Mouse (Mus musculus): ENCODE data around the gene Ckb.
A peak's percentile ranks its signal among the peaks of the same experiment; 100 is the strongest.

The Ckb gene

GRCm38 (mm10) chr12:111692899-111693298 is 20.8 kb upstream of the Ckb start:
- DNase-seq (ENCODE audit: low spot score in 2 of 2): no peak

- no peak for DNase-seq (ENCODE audit: low spot score in 2 of 2)
These were observed 19.3 kb upstream of the Ckb start for GRCm38 (mm10) chr12:111691346-111691872.

DNA sequence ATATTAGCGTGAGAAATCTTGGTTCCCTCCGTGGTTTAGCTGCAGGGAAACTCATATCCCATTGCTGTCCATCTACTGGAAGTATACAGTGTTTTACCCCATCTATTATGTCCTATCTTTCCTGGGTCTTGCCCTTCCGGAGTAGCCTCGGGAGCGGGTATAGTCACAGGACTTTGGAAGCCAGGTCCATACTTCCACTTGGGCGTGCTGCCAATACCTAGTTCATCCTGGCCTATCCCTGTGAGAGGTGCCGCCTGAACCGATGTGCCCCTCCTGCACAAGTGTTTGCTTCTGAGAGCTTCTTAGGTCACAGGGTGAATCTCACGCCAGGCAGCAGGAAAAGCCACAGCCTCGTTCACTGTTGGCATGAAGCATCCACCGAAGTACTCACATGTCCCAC is 17.3 kb upstream of the Ckb start:
- no peak for DNase-seq (ENCODE audit: low spot score in 2 of 2)

DNA sequence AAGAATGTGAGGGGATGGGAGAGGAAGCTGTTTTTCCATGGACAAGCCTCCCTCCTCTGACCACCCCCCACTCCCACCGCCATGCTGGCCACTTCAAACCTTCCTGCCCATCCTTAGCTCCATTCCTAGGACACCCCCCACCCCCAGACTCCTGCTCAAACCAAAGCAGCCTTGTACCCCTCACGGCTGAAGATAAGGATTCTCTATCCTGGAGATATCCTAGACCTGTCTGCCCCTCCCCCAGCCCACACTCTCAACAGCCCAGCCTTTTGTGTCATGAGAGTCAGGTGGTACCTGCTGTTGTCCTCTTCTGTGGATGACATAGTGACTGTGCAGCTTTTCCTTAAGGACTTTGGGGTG is 15.9 kb upstream of the Ckb start:
- no peak for DNase-seq (ENCODE audit: low spot score in 2 of 2)

DNA sequence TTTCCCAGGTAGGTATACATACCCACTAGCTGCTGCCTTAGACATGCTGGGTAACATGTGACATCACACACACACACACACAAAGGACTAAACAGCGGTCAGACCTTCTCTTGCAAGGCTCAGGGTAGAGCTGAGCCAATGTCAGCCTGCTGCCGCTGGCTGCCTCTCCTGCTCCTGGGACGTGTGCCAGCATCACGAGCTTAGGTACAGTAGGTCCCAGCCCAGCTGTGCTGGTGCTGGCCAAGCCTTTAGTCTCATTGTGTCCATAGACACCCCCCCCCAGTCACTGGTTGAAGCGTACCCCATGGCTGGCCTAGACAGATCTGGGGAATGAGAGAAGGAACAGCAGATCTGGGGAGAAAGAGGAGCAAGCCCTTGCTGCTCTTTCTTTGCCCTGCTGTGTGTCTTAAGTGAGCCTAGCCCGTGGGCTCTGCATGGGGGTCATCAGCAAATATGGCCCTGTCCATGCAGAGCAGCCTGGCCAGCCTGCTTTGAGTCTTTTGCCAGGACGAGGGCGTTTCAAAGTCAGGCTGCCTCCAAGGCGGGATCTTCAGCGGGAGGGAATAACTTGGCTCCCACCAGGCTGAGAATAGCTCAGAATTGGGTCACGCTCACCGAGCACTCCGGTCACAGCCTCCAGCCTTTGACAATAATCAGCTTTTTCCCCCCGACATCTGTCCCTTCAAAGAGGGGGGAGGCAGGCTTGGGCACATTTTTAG is 15.4 kb upstream of the Ckb start:
- DNase-seq (ENCODE audit: low spot score in 2 of 2): peak in 1 of 2 experiments; percentile 53

- no peak for DNase-seq (ENCODE audit: low spot score in 2 of 2)
These were observed 14.3 kb upstream of the Ckb start for GRCm38 (mm10) chr12:111686390-111686789.

- no peak for DNase-seq (ENCODE audit: low spot score in 2 of 2)
These were observed 10.7 kb upstream of the Ckb start for GRCm38 (mm10) chr12:111682806-111683205.

GRCm38 (mm10) chr12:111682003-111682402 is 9.9 kb upstream of the Ckb start:
- DNase-seq (ENCODE audit: low spot score in 2 of 2): no peak

GRCm38 (mm10) chr12:111681305-111681704 is 9.2 kb upstream of the Ckb start:
- DNase-seq (ENCODE audit: low spot score in 2 of 2): no peak

- DNase-seq (ENCODE audit: low spot score in 2 of 2): no peak
These were observed 8.5 kb upstream of the Ckb start for GRCm38 (mm10) chr12:111680661-111681060.

GRCm38 (mm10) chr12:111678997-111679396 is 6.9 kb upstream of the Ckb start:
- DNase-seq (ENCODE audit: low spot score in 2 of 2): no peak

GRCm38 (mm10) chr12:111678670-111678933 is 6.5 kb upstream of the Ckb start:
- no peak for DNase-seq (ENCODE audit: low spot score in 2 of 2)

GRCm38 (mm10) chr12:111677882-111678669 is 5.9 kb upstream of the Ckb start, which contains the start of gene Trmt61a:
TSS of gene Trmt61a (plus strand) at chr12:111678105.
- peak; percentile 82 to 83 for DNase-seq (ENCODE audit: low spot score in 2 of 2)

GRCm38 (mm10) chr12:111677421-111677820 is 5.3 kb upstream of the Ckb start:
- DNase-seq (ENCODE audit: low spot score in 2 of 2): peak in 1 of 2 experiments; percentile 36

- DNase-seq (ENCODE audit: low spot score in 2 of 2): no peak
These were observed 3.9 kb upstream of the Ckb start for GRCm38 (mm10) chr12:111675797-111676580.

DNA sequence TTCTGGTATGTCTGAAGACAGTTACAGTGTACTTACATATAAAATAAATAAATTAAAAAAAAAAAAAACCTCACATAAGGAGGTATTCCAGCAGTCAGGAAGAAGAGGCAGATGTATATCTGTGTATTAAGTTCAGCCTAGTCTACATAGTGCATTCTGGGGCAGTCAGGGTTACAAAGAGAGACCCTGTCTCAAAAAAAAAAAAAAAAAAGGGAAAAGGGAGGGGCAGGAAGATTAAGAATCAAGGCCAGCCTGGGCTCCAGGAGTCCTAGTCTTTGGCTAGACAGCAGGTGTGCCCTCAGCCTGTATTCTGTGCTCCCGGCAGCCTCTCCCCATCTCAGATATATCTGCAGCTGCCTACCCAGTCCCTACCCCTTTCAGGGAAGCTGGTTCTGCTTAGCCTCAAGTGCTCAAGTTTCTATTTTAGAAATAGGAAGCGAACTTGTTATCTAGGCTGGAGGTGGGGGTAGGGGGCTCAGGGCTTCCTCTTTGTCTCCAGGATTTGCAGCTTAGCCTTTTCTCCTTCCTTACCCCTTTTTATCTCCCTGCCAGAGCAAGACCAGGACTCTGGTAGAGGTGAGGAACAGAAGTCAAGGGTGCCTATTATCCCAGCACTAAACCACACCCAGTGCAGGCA is 2.8 kb upstream of the Ckb start:
- no peak for DNase-seq (ENCODE audit: low spot score in 2 of 2)

DNA sequence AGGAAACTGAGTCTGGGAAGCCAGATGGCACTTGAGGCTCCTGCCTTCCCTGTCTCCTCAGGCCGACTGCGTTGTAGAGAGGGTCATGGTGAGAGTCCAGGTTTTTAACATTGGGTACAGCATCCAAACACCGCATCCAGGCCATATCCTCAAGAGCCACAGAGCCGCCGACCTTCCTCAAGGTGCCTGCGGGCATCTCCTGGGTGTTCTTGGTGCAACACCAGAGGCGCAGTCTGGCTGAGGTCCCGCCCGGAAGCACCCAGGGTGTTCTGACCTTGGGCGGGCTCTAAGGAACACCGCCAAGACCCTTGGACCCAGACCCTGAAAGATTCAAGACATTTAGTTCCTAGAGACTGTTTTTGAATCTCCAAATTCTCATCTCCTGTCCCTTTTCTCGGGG is 443 bp upstream of the Ckb start:
- peak in 1 of 2 experiments; percentile 37 for DNase-seq (ENCODE audit: low spot score in 2 of 2)

DNA sequence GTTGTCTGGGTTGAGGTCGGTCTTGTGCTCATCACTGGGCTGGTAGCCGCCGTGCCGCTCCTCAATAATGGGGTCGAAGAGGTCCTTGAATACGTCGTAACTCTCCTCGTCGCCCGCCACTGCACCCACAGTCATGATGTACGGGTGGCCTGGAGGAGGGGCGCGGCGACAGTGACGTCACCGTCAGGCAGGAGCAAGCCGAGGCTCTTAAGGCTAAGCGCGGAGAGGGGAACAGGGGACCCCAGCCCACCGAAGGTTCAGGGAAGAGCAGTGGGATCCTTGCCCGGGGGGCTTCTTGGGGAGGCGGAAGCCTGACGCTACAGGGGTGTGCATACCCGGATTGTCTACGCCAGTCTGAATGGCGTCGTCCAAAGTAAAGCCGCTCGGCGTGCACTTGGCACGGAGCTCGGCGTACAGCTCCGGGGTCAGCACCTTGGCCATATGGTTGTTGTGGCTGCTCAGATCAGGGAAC is 671 bp downstream of the Ckb start:
- peak in 1 of 2 experiments; percentile 29 for DNase-seq (ENCODE audit: low spot score in 2 of 2)

DNA sequence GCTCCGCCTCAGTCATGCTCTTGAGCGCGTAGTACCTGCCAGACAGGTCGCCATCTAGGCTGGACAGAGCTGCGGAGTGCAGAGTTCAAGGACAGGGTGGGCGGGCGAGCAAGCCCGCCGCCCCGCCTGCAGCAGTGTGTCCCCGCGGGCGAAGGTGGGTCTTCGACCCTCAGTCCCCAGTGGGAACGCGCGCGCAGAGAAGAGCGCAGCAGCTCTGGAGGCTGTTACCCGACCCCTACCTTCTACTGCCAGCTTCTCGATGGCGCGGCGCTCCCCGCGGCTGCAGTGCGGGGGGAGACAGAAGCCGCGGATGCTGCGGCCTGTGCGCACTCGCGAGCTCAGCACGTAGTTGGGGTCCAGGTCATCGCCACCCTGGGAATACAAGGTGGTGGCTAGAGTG is 1.2 kb downstream of the Ckb start:
- no peak for DNase-seq (ENCODE audit: low spot score in 2 of 2)

DNA sequence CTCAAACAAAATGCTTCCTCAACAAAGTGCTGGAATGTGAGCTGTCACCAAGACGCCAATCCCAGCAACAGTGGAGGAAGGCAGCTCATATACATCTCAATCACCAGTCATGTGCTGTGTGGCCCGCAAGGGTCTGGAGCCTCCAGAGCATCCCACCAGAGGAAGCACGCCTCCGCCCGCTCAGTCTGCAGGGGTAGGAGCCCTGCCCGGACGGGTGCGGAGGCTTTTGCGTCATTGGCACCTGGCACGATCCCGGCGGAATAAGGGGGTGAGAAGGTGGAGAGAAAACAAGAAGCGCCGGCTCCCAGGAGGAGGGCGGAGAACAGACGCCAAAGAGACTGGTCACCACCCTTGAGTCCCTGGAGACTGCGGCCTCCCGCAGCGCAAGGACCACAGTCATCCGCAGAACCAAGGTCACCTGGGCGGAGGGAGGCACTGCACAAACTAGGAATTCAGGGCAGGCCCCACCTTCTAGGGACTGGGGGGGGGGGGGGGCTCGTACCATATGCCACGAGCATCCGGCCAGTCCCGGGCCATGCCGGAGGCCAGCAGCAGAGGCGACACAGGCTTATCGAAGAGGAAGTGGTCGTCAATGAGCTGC is 1.7 kb downstream of the Ckb start:
- no peak for DNase-seq (ENCODE audit: low spot score in 2 of 2)

DNA sequence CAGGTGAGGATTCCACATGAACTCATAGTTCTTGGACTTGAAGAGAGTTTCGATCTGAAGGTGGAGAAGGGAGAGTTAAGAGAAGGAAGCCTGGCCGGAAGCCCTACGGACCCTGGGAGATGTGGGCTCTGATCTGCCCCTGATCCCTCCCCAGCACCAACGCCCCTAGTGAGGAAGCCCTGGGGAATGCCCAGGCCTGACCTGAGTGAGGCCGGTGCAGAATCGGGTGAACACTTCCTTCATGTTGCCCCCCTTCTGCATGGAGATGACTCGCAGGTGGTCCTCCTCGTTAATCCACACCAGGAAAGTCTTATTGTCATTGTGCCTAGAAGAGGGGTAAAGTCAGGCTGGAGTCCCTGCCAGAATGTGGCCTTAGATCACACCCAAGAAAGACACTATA is 2.2 kb downstream of the Ckb start:
- DNase-seq (ENCODE audit: low spot score in 2 of 2): no peak
